Mouse (Mus musculus): Measurements from ENCODE around the gene Slc2a6.
A peak's percentile ranks its signal among the peaks of the same experiment; 100 is the strongest.

Slc2a6 gene

GRCm38 (mm10) chr2:27036003-27036402 lies 8.2 kb upstream of the Slc2a6 start:
- DNase-seq (ENCODE audit: low spot score): no peak

GRCm38 (mm10) chr2:27032361-27032760 lies 4.6 kb upstream of the Slc2a6 start:
- no peak for DNase-seq (ENCODE audit: low spot score)

DNA sequence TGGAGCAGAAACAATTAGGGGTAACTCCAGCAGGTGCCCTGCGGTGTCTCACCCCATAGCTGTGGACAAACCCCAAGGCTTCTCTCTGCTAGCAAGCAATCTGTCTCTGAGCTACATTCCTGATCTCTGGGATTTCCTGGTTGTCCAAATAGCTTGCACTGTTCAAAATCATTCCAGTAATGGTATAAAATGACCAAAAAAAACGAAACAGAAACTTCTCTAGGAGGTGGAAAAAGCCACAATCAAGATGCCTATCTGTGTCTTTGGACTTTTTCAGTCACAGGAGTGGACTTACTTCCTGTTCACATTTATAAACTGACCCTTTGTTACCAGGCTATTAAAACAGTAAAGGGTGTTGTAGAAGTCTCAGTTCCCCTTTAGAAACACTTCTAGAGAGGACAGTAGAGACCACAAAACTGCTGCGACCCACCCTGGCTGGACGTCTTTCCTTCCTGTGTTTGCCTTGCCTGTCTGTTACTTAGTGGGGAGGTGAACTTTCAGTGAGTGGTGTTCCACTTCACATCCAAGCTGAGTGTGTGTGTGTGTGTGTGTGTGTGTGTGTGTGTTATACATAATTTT lies 728 bp upstream of the Slc2a6 start:
- DNase-seq (ENCODE audit: low spot score): no peak

GRCm38 (mm10) chr2:27026857-27027617 lies 761 bp downstream of the Slc2a6 start:
- DNase-seq (ENCODE audit: low spot score): no peak

GRCm38 (mm10) chr2:27026332-27026731 lies 1.5 kb downstream of the Slc2a6 start:
- DNase-seq (ENCODE audit: low spot score): no peak

GRCm38 (mm10) chr2:27025545-27025944 lies 2.3 kb downstream of the Slc2a6 start:
- no peak for DNase-seq (ENCODE audit: low spot score)

DNA sequence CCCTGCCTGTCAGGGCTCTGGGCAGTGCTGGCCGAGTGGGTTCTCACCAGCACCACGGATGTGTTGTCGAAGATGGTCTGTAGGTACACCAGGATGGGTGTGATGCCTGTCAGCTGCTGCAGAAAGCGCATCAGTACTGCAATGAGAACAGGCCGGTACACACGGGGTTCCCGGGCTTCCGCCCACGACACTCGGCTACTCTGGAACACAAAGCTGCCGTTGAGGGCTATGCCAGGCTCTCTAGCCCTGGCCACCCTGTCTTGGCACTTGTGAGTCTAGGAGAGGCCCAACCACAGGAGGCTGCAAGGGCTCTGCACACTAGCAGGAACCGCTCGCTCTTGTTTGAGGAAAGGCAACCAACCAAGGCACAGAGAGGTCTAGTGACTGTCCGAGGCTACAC lies 3.7 kb downstream of the Slc2a6 start:
- DNase-seq (ENCODE audit: low spot score): no peak

DNA sequence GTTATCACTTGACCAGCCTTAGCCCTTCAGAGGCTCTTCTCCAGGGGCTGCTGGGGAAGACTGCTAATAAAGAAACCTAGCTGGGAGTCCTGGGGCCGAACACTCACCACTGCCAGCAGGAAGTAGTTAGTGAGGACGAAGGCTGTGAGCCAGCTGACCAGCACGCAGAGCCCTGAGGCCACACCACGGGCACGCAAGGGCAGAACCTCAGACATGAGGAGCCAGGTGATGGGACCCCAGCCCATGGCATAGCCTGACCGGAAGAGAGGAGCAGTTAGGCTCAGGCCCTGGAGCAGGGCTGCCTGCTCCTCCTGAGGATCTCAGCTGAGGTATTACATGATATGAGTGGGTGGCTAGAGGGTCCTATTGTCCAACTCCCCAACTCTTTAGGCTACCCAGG lies 5.2 kb downstream of the Slc2a6 start:
- DNase-seq (ENCODE audit: low spot score): no peak

DNA sequence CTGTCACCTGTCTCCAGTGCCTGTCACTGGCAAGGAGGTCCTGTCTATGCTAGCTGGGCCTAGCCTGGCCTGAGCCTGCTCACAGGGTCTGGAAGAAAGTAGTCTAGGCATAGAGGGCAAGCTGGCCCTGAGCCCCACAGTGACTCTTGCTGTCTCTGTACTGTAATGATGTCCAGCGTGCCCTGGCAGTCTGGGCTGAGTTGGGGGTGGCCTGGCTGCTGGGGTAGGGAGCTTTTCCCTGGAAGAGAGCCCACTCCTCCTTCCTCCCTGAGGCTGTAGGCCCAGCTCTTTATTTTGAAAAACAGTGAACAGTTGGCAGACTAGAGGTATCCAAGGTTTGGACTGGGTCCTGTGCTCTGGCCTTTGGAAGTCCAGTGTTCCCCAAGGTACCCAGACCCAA lies 6.7 kb downstream of the Slc2a6 start:
- no peak for DNase-seq (ENCODE audit: low spot score)

GRCm38 (mm10) chr2:27019530-27019929 lies 8.3 kb downstream of the Slc2a6 start:
- no peak for DNase-seq (ENCODE audit: low spot score)

DNA sequence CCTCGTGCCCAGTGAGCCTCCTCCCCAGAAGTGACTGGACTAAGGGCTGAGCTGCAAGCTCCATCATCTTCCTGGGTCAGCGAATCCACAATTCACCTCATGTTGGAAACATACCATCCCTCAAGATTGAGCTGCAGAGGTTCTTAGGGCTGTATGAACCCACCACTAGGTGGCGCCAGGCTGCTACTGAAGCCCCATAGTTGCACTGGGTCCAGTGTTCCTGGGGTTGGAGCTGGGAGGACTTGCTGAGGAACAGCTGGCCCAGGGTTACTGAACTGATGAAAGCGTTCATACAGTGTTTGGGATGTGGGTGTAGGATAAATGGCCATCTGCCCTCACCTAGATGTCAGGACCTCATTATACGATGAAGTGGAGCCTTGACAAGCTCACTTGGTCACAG lies 10.0 kb downstream of the Slc2a6 start:
- peak; percentile 37 for DNase-seq (ENCODE audit: low spot score)

- peak; percentile 73 for DNase-seq (ENCODE audit: low spot score)
These were observed 18.0 kb downstream of the Slc2a6 start, which contains the start of gene Cacfd1 for GRCm38 (mm10) chr2:27009714-27010244. Cacfd1 (plus strand) TSS chr2:27009926.

DNA sequence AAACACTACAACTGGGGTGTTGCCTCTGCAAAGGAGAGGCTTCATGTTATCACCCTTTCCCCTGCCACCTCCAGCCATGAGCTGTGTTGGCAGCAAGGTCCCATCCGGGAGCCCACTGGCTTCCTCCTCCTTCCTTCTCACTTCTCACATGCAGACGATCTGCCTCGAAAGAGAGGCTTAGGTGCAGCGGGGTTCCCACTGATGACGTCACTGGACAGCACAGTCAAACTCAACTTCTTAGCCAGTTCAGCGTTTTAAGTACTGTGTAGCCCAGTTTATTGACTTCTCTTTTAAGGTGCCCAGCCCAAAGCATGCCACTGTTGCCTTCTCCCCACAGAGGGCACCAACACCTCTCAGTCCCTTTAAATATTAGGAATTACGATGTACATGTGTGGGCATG lies 20.1 kb downstream of the Slc2a6 start:
- no peak for DNase-seq (ENCODE audit: low spot score)

DNA sequence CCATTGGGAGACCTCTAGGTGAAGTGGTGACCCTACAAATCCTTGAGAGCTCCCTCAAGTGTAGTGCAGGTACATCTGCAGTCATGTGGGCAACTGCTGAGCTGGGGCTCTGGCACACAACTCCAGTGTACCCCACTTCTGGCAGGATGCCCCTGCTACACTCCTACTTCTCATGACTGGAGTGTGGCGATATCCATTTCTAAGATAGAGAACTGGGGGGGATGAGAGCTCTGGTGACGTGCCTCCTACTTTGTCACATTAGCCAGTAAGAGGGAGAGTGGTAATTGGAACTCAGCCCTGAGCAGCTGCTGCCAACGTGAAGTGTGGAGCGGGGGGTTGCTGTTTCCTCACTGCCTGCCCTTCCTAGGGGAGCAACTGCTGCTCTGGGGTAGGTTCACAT lies 21.5 kb downstream of the Slc2a6 start:
- DNase-seq (ENCODE audit: low spot score): no peak

- no peak for DNase-seq (ENCODE audit: low spot score)
These were observed 29.8 kb downstream of the Slc2a6 start for GRCm38 (mm10) chr2:26997993-26998392.

DNA sequence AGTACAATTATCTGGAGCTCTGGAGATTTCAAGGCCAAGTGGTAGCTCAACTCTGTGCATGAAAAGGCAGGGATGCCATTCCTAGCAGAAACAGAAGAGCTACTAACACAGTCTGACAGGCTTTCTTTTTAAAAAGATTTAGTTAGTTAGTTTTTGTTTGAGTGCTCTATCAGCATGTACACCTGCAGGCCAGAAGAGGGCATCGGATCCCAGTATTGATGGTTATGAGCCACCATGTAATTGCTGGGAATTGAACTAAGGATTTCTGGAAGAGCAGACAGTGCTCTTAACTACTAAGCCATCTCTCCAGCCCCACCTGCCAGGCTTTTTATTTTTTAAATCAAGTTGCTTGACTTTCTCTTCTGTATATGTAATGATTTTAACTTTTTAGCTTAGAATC lies 30.3 kb downstream of the Slc2a6 start:
- DNase-seq (ENCODE audit: low spot score): no peak

GRCm38 (mm10) chr2:26993936-26994335 lies 33.9 kb downstream of the Slc2a6 start:
- no peak for DNase-seq (ENCODE audit: low spot score)

DNA sequence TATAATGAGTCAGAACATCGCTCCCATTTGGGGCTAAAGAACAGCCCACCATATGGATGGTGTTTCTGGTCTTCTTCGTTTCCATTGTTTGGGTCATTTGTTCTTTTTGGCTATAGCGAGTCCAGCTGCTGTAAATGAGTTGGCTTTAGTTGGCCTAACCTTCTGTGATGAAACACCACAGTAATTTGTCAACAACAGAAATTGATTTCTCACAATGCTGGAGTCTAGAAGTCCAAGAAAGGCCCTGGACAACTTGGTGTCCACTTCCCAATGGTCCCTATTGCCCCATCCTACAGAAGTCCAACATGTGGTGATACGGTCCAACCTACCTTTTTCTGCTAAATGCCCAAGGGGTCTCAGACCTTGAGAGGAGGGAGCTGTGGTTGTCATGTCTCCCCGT lies 43.2 kb downstream of the Slc2a6 start:
- DNase-seq (ENCODE audit: low spot score): no peak

DNA sequence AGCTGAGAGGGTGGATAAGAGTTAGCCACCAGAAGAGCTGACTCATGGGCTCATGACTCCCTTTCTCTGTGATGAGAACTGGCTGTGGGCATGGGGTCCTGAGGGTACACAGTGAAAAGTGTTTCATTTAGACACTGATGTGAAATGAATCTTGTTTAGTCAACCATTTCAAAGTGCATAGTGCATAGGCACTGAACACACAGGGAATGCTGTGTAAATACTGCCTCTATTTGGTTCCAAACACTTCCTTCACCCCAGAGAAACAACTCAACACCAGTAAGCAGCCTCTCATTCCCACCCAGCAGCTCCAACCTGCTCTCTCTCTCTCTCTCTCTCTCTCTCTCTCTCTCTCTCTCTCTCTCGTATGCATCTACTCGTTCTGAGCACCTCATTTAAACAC lies 43.6 kb downstream of the Slc2a6 start:
- DNase-seq (ENCODE audit: low spot score): no peak

- no peak for DNase-seq (ENCODE audit: low spot score)
These were observed 47.4 kb downstream of the Slc2a6 start for GRCm38 (mm10) chr2:26980361-26980760.

- no peak for DNase-seq (ENCODE audit: low spot score)
These were observed 53.8 kb downstream of the Slc2a6 start for GRCm38 (mm10) chr2:26973960-26974359.

- DNase-seq (ENCODE audit: low spot score): no peak
These were observed 54.7 kb downstream of the Slc2a6 start, which contains the start of gene Adamts13 for GRCm38 (mm10) chr2:26973116-26973515. Adamts13 (plus strand) TSS chr2:26973416.

All from spleen, adult 12 weeks (tissue).